Comparison of ENCODE assay signal across 14 mouse cellular contexts in genomic region chr13:102065274-102065640, GRCm38 (mm10).
DNase-seq lines count a peak whose midpoint lies in the region; ATAC-seq and TF ChIP-seq lines count a peak whose summit lies in the region.
"Had no signal": no experiment of that assay in that cellular context is flagged by ENCODE, and none has a peak within 500 bp of the region (broad histone marks: within the 10 kb centered on the region; RNA-seq: fewer than 3 reads in every experiment).

No protein-coding gene starts in this region.

- H3K36me3 ChIP-seq in intestine, embryonic 15.5 days, result no peaks in the 10 kb centered on the region
- no peaks in the 10 kb centered on the region for H3K36me3 ChIP-seq in intestine, postnatal 0 days (ENCODE audit: control insufficient read depth, insufficient read depth)
- no peaks in the 10 kb centered on the region for H3K36me3 ChIP-seq in small intestine, adult 2 months (ENCODE audit: control insufficient read depth, insufficient read depth, low read length)
- H3K36me3 ChIP-seq: embryonic facial prominence, embryonic 10.5 days; embryonic facial prominence, embryonic 12.5 days; forebrain, embryonic 15.5 days had no signal

- no peak overlapping the region for H3K4me3 ChIP-seq in intestine, embryonic 15.5 days (replicated peaks)
- no peak overlapping the region for H3K4me3 ChIP-seq in intestine, postnatal 0 days (ENCODE audit: low read depth, low read length)
- H3K4me3 ChIP-seq in small intestine, adult 2 months (ENCODE audit: low read depth, low read length), result no peak overlapping the region
- H3K4me3 ChIP-seq: embryonic facial prominence, embryonic 10.5 days; embryonic facial prominence, embryonic 12.5 days; forebrain, embryonic 13.5 days; forebrain, embryonic 15.5 days had no signal

- H3K4me2 ChIP-seq in intestine, embryonic 15.5 days (replicated peaks), result no peak overlapping the region
- H3K4me2 ChIP-seq in intestine, postnatal 0 days (replicated peaks; ENCODE audit: low read depth), result peak overlapping the region; percentile 17; the same call in 1 of the 2 replicates
- H3K4me2 ChIP-seq: embryonic facial prominence, embryonic 12.5 days; forebrain, embryonic 13.5 days; forebrain, embryonic 15.5 days had no signal

- no peaks in the 10 kb centered on the region for H3K27me3 ChIP-seq in intestine, embryonic 15.5 days (replicated peaks)
- H3K27me3 ChIP-seq in intestine, postnatal 0 days (replicated peaks; ENCODE audit: control insufficient read depth, insufficient read depth, low read length), result peaks cover 6% of the 10 kb centered on the region; the same call in 1 of the 2 replicates
- no peaks in the 10 kb centered on the region for H3K27me3 ChIP-seq in small intestine, adult 2 months (ENCODE audit: control insufficient read depth, insufficient read depth, low read length)
- H3K27me3 ChIP-seq: forebrain, embryonic 13.5 days; forebrain, embryonic 15.5 days had no signal

- TF ChIP-seq POLR2A in small intestine, adult 2 months (IDR thresholded peaks at IDR 0.05; ENCODE audit: low read depth, low read length), result no peak

- TF ChIP-seq CTCF in intestine, postnatal 0 days (IDR thresholded peaks at IDR 0.05; ENCODE audit: low read depth), result no peak
- TF ChIP-seq CTCF in small intestine, adult 2 months (IDR thresholded peaks at IDR 0.05; ENCODE audit: extremely low read depth, insufficient read length, insufficient replicate concordance, low read depth, low read length), result no peak

- DNase-seq in yolk sac, embryonic 10.5 days (ENCODE audit: low spot score), result no peak
- no peak for DNase-seq in right cerebral cortex, postnatal 36 days (ENCODE audit: low spot score in 2 of 2)
- DNase-seq: cerebellum, adult 11 months; cerebellum, adult 18-20 months; cerebellum, adult 8-10 months; cerebellum, adult 9-11 months had no signal

- H3K27ac ChIP-seq in intestine, embryonic 15.5 days, result no peak overlapping the region
- H3K27ac ChIP-seq in intestine, postnatal 0 days (ENCODE audit: low read depth, low read length), result no peak overlapping the region
- H3K27ac ChIP-seq in small intestine, adult 2 months (ENCODE audit: insufficient read depth, low read depth, low read length), result peak overlapping the region; percentile 93
- H3K27ac ChIP-seq: embryonic facial prominence, embryonic 10.5 days; embryonic facial prominence, embryonic 12.5 days; forebrain, embryonic 13.5 days; forebrain, embryonic 15.5 days had no signal

- 44% methylated on average over 5 of the region's 5 CpGs for WGBS in intestine, embryonic 15.5 days
- WGBS in intestine, postnatal 0 days, result 28% methylated on average over 5 of the region's 5 CpGs
- 29% methylated on average over 5 of the region's 5 CpGs for WGBS in small intestine, adult 2 months

- no peaks in the 10 kb centered on the region for H3K9me3 ChIP-seq in intestine, embryonic 15.5 days
- H3K9me3 ChIP-seq in intestine, postnatal 0 days (ENCODE audit: control insufficient read depth), result no peaks in the 10 kb centered on the region
- H3K9me3 ChIP-seq: embryonic facial prominence, embryonic 10.5 days; embryonic facial prominence, embryonic 12.5 days; forebrain, embryonic 13.5 days; forebrain, embryonic 15.5 days had no signal

- H3K9ac ChIP-seq in intestine, embryonic 15.5 days, result no peak overlapping the region
- H3K9ac ChIP-seq in intestine, postnatal 0 days (ENCODE audit: low read depth, low read length), result no peak overlapping the region
- H3K9ac ChIP-seq: embryonic facial prominence, embryonic 12.5 days; forebrain, embryonic 13.5 days; forebrain, embryonic 15.5 days had no signal

- peak; percentile 94 for ATAC-seq in intestine, embryonic 15.5 days
- ATAC-seq in intestine, postnatal 0 days, result peak; percentile 90
- no peak for ATAC-seq in inflammation-experienced regulatory T-cells, adult 6 months
- ATAC-seq: forebrain, embryonic 13.5 days; forebrain, embryonic 15.5 days had no signal

- H3K4me1 ChIP-seq in intestine, embryonic 15.5 days (replicated peaks), result 0 out of 2 replicates have a peak, but pooled peaks cover 2% of the 10 kb centered on the region
- H3K4me1 ChIP-seq in intestine, postnatal 0 days (replicated peaks; ENCODE audit: control insufficient read depth, insufficient read depth, low read length), result no peaks in the 10 kb centered on the region
- peaks cover 7% of the 10 kb centered on the region; the same call in 1 of the 2 replicates for H3K4me1 ChIP-seq in small intestine, adult 2 months (ENCODE audit: control insufficient read depth, insufficient read depth, insufficient read length, low read length)
- H3K4me1 ChIP-seq: embryonic facial prominence, embryonic 10.5 days; embryonic facial prominence, embryonic 12.5 days; forebrain, embryonic 13.5 days; forebrain, embryonic 15.5 days had no signal
